Mouse (Mus musculus): ENCODE data around the gene Ddi2. TPM values are rescaled to one million over a fixed set of nuclear protein-coding genes. Genes with fewer than 3 reads are reported as not detected.

Gene Ddi2
- 10 to 100 TPM; 23.7 to 29.3 TPM for polyA plus RNA-seq (2017; shearing (Covaris generic))

GRCm38 (mm10) chr4:141722731-141723672 is at the start of gene Ddi2:
TSS of gene Ddi2 (minus strand) at chr4:141723419.

GRCm38 (mm10) chr4:141746578-141747346 is 23.5 kb upstream of the Ddi2 start, which contains the start of gene Agmat:
TSS of gene Agmat (plus strand) at chr4:141746672.

GRCm38 (mm10) chr4:141685499-141685898 is 37.7 kb downstream of the Ddi2 start, which contains the start of gene Rsc1a1:
TSS of gene Rsc1a1 (minus strand) at chr4:141685599.

GRCm38 (mm10) chr4:141664799-141665198 is 58.4 kb downstream of the Ddi2 start, which contains the start of gene Plekhm2:
TSS of gene Plekhm2 (minus strand) at chr4:141664899.

Other genes with a start within 250 kb of the Ddi2 start
- 10 to 100 TPM; 37.0 to 42.9 TPM for gene Spen, start 184.8 kb downstream of the Ddi2 start, polyA plus RNA-seq (2017; shearing (Covaris generic))
- gene Fblim1, start 117.3 kb downstream of the Ddi2 start, polyA plus RNA-seq (2017; shearing (Covaris generic)), result 1 to 10 TPM in 1 of 2 experiments, under 1 TPM in 1; 0.18 to 1.5 TPM
- under 1 TPM; 0.13 to 0.26 TPM for gene Tmem82, start 104.8 kb downstream of the Ddi2 start, polyA plus RNA-seq (2017; shearing (Covaris generic))
- under 1 TPM; 0.31 to 0.42 TPM for gene Slc25a34, start 99.6 kb downstream of the Ddi2 start, polyA plus RNA-seq (2017; shearing (Covaris generic))
- 10 to 100 TPM; 12.2 to 14.7 TPM for gene Plekhm2, start 58.5 kb downstream of the Ddi2 start, polyA plus RNA-seq (2017; shearing (Covaris generic))
- 1 to 10 TPM in 1 of 2 experiments, not detected in 1; 1.1 TPM for gene Rsc1a1, start 37.8 kb downstream of the Ddi2 start, polyA plus RNA-seq (2017; shearing (Covaris generic))
- under 1 TPM in 1 of 2 experiments, not detected in 1; 0.66 TPM for gene Agmat, start 23.3 kb upstream of the Ddi2 start, polyA plus RNA-seq (2017; shearing (Covaris generic))
- gene Dnajc16, start 67.5 kb upstream of the Ddi2 start, polyA plus RNA-seq (2017; shearing (Covaris generic)), result 1 to 10 TPM; 1.9 to 3.3 TPM
- gene Casp9, start 70.2 kb upstream of the Ddi2 start, polyA plus RNA-seq (2017; shearing (Covaris generic)), result 10 to 100 TPM; 11.5 to 18.3 TPM
- gene Cela2a, start 102.7 kb upstream of the Ddi2 start, polyA plus RNA-seq (2017; shearing (Covaris generic)), result under 1 TPM in 1 of 2 experiments, not detected in 1; 0.53 TPM
- under 1 TPM in 1 of 2 experiments, not detected in 1; 0.49 TPM for gene Ctrc, start 122.9 kb upstream of the Ddi2 start, polyA plus RNA-seq (2017; shearing (Covaris generic))
- gene Efhd2, start 151.5 kb upstream of the Ddi2 start, polyA plus RNA-seq (2017; shearing (Covaris generic)), result 100 to 1,000 TPM; 124 to 147 TPM

All from inflammation-experienced regulatory T-cells (primary cell).